Mouse (Mus musculus) liver, postnatal 0 days (tissue): Measurements from ENCODE around the gene Insm2.

Experiments
- CTCF ChIP-seq: sonication (generic); IDR thresholded peaks from 2 replicates; pipeline ENCODE4 v1.5.1; 2016; ENCODE audit warnings: antibody characterized with exemption, low read depth
- EP300 ChIP-seq: IDR thresholded peaks from 2 replicates; pipeline ENCODE4 v1.6.1; 2016; ENCODE audit warnings: antibody characterized with exemption, low read depth, mild to moderate bottlenecking

- TF ChIP-seq CTCF (no peak), EP300 (no peak)
These were observed 28.0 kb upstream of the Insm2 start for GRCm38 (mm10) chr12:55571181-55571580.
